Mouse (Mus musculus) left cerebral cortex, adult 11 months (tissue): Measurements from ENCODE around the gene Derl3.
"Not testable (repeated sequence)": the region's sequence is repeated elsewhere in the genome, so short reads cannot be mapped to it uniquely, and the experiment has no call there.

Experiments
- DNase-seq: peaks from one replicate; pipeline ENCODE4 v3.0.0; 2022; ENCODE audit warnings: low spot score

Derl3 gene

GRCm38 (mm10) chr10:75872915-75873542, 20.2 kb upstream of the Derl3 start:
- peak; percentile 81 for DNase-seq

GRCm38 (mm10) chr10:75873543-75874170, 19.6 kb upstream of the Derl3 start:
- DNase-seq: no peak

- DNase-seq: no peak
Measured at GRCm38 (mm10) chr10:75878836-75879235, 14.4 kb upstream of the Derl3 start.

GRCm38 (mm10) chr10:75880351-75880750, 12.9 kb upstream of the Derl3 start:
- no peak for DNase-seq

GRCm38 (mm10) chr10:75880771-75881577, 12.2 kb upstream of the Derl3 start:
- DNase-seq: no peak

- no peak for DNase-seq
Measured at GRCm38 (mm10) chr10:75881578-75882432, 11.4 kb upstream of the Derl3 start.

GRCm38 (mm10) chr10:75882433-75883231, 10.6 kb upstream of the Derl3 start:
- DNase-seq: no peak

- DNase-seq: peak; percentile 79
Measured at GRCm38 (mm10) chr10:75883232-75883552, 10.0 kb upstream of the Derl3 start.

GRCm38 (mm10) chr10:75884742-75885141, 8.5 kb upstream of the Derl3 start:
- DNase-seq: no peak

GRCm38 (mm10) chr10:75887504-75887903, 5.7 kb upstream of the Derl3 start:
- not testable (repeated sequence) for DNase-seq

- no peak for DNase-seq
Measured at GRCm38 (mm10) chr10:75889406-75890153, 3.6 kb upstream of the Derl3 start.

GRCm38 (mm10) chr10:75894601-75895000, 1.4 kb downstream of the Derl3 start:
- DNase-seq: no peak

- no peak for DNase-seq
Measured at GRCm38 (mm10) chr10:75895730-75896129, 2.5 kb downstream of the Derl3 start.

- DNase-seq: no peak
Measured at GRCm38 (mm10) chr10:75896208-75896607, 3.0 kb downstream of the Derl3 start.

- no peak for DNase-seq
Measured at GRCm38 (mm10) chr10:75897373-75897772, 4.2 kb downstream of the Derl3 start.

GRCm38 (mm10) chr10:75898039-75898564, 4.9 kb downstream of the Derl3 start:
- DNase-seq: no peak

- no peak for DNase-seq
Measured at GRCm38 (mm10) chr10:75898846-75899245, 5.6 kb downstream of the Derl3 start.

GRCm38 (mm10) chr10:75904391-75904790, 11.2 kb downstream of the Derl3 start:
- no peak for DNase-seq

- DNase-seq: no peak
Measured at GRCm38 (mm10) chr10:75906882-75907281, 13.7 kb downstream of the Derl3 start.

GRCm38 (mm10) chr10:75910698-75911097, 17.5 kb downstream of the Derl3 start:
- no peak for DNase-seq
